Mouse (Mus musculus): ENCODE results near the gene Gm10160.

The Gm10160 gene

GRCm38 (mm10) chr7:81855694-81856093, at the start of gene Gm10160:
Gm10160 (minus strand) TSS chr7:81855794.
- DNase-seq (ENCODE audit: extremely low spot score, low read depth, low spot score) = no peak

GRCm38 (mm10) chr7:81904926-81905325, 49.3 kb upstream of the Gm10160 start:
- DNase-seq (ENCODE audit: extremely low spot score, low read depth, low spot score) = no peak

- no peak for DNase-seq (ENCODE audit: extremely low spot score, low read depth, low spot score)
Observed at GRCm38 (mm10) chr7:81904094-81904493, 48.5 kb upstream of the Gm10160 start.

- DNase-seq (ENCODE audit: extremely low spot score, low read depth, low spot score) = no peak
Observed at GRCm38 (mm10) chr7:81899361-81899760, 43.8 kb upstream of the Gm10160 start.

GRCm38 (mm10) chr7:81885128-81885527, 29.5 kb upstream of the Gm10160 start:
- DNase-seq (ENCODE audit: extremely low spot score, low read depth, low spot score) = no peak

GRCm38 (mm10) chr7:81881600-81881999, 26.0 kb upstream of the Gm10160 start:
- DNase-seq (ENCODE audit: extremely low spot score, low read depth, low spot score) = no peak

GRCm38 (mm10) chr7:81880797-81881196, 25.2 kb upstream of the Gm10160 start:
- DNase-seq (ENCODE audit: extremely low spot score, low read depth, low spot score) = no peak

GRCm38 (mm10) chr7:81880286-81880685, 24.7 kb upstream of the Gm10160 start:
- DNase-seq (ENCODE audit: extremely low spot score, low read depth, low spot score) = no peak

- DNase-seq (ENCODE audit: extremely low spot score, low read depth, low spot score) = no peak
Observed at GRCm38 (mm10) chr7:81875372-81875771, 19.8 kb upstream of the Gm10160 start.

- DNase-seq (ENCODE audit: extremely low spot score, low read depth, low spot score) = no peak
Observed at GRCm38 (mm10) chr7:81874636-81875035, 19.0 kb upstream of the Gm10160 start.

- DNase-seq (ENCODE audit: extremely low spot score, low read depth, low spot score) = no peak
Observed at GRCm38 (mm10) chr7:81873807-81874206, 18.2 kb upstream of the Gm10160 start.

- no peak for DNase-seq (ENCODE audit: extremely low spot score, low read depth, low spot score)
Observed at GRCm38 (mm10) chr7:81872493-81873013, 17.0 kb upstream of the Gm10160 start.

- DNase-seq (ENCODE audit: extremely low spot score, low read depth, low spot score) = no peak
Observed at GRCm38 (mm10) chr7:81868158-81868557, 12.6 kb upstream of the Gm10160 start.

- no peak for DNase-seq (ENCODE audit: extremely low spot score, low read depth, low spot score)
Observed at GRCm38 (mm10) chr7:81867231-81867930, 11.8 kb upstream of the Gm10160 start.

- no peak for DNase-seq (ENCODE audit: extremely low spot score, low read depth, low spot score)
Observed at GRCm38 (mm10) chr7:81865937-81866336, 10.3 kb upstream of the Gm10160 start.

- no peak for DNase-seq (ENCODE audit: extremely low spot score, low read depth, low spot score)
Observed at GRCm38 (mm10) chr7:81864552-81864951, 9.0 kb upstream of the Gm10160 start.

- no peak for DNase-seq (ENCODE audit: extremely low spot score, low read depth, low spot score)
Observed at GRCm38 (mm10) chr7:81862587-81863583, 7.3 kb upstream of the Gm10160 start.

GRCm38 (mm10) chr7:81861921-81862320, 6.3 kb upstream of the Gm10160 start:
- DNase-seq (ENCODE audit: extremely low spot score, low read depth, low spot score) = no peak

- no peak for DNase-seq (ENCODE audit: extremely low spot score, low read depth, low spot score)
Observed at GRCm38 (mm10) chr7:81861461-81861860, 5.9 kb upstream of the Gm10160 start.

GRCm38 (mm10) chr7:81860996-81861395, 5.4 kb upstream of the Gm10160 start:
- no peak for DNase-seq (ENCODE audit: extremely low spot score, low read depth, low spot score)

GRCm38 (mm10) chr7:81860071-81860470, 4.5 kb upstream of the Gm10160 start:
- DNase-seq (ENCODE audit: extremely low spot score, low read depth, low spot score) = no peak
